Mouse (Mus musculus) midbrain, embryonic 10.5 days (tissue): Measurements from ENCODE around the gene H2-Oa. TPM values are rescaled to one million over a fixed set of nuclear protein-coding genes. Genes with fewer than 3 reads are reported as not detected.

Experiments
- DNase-seq: peaks from one replicate; pipeline ENCODE4 v3.0.0-alpha.2; 2017; ENCODE audit warnings: low spot score
- H3K27ac ChIP-seq: fragments of 300-500 bp; sonication (generic); replicated peaks from 2 replicates; pipeline ENCODE4 v1.5.1; 2016; ENCODE audit warnings: mild to moderate bottlenecking
- H3K27me3 ChIP-seq: fragments of 300-500 bp; sonication (generic); 2 replicates; pipeline ENCODE4 v1.6.1; 2016; ENCODE audit warnings: low read depth, mild to moderate bottlenecking; ENCODE audit not compliant: poor library complexity, severe bottlenecking
- H3K36me3 ChIP-seq: fragments of 300-500 bp; sonication (generic); 2 replicates; pipeline ENCODE4 v1.6.1; 2016; ENCODE audit warnings: mild to moderate bottlenecking, moderate library complexity
- H3K4me1 ChIP-seq: fragments of 300-500 bp; sonication (generic); 2 replicates; pipeline ENCODE4 v1.6.1; 2016
- H3K4me3 ChIP-seq: fragments of 300-500 bp; sonication (generic); 2 replicates; pipeline ENCODE4 v1.5.1; 2016; ENCODE audit warnings: mild to moderate bottlenecking, moderate library complexity
- H3K9me3 ChIP-seq: fragments of 300-500 bp; sonication (generic); replicated peaks from 2 replicates; pipeline ENCODE4 v1.6.1; 2016; ENCODE audit warnings: mild to moderate bottlenecking
- WGBS: fragments of 180-500 bp; shearing (Covaris S2); methylation state at CpG from one replicate; pipeline ENCODE4 v1.1.7; 2016; 5-methylcytosine and 5-hydroxymethylcytosine counted together
- polyA plus RNA-seq: library from polyadenylated mRNA; unstranded; fragments of >200 nt; fragmentation: Nextera tagmentation; extraction: Ambion mirVana; gene quantifications from 2 replicates; pipeline ENCODE4 v1.2.1, GENCODE M21; 2016

The H2-Oa gene
- polyA plus RNA-seq, 1 experiment from 2014 or later = 0.37 TPM

DNA sequence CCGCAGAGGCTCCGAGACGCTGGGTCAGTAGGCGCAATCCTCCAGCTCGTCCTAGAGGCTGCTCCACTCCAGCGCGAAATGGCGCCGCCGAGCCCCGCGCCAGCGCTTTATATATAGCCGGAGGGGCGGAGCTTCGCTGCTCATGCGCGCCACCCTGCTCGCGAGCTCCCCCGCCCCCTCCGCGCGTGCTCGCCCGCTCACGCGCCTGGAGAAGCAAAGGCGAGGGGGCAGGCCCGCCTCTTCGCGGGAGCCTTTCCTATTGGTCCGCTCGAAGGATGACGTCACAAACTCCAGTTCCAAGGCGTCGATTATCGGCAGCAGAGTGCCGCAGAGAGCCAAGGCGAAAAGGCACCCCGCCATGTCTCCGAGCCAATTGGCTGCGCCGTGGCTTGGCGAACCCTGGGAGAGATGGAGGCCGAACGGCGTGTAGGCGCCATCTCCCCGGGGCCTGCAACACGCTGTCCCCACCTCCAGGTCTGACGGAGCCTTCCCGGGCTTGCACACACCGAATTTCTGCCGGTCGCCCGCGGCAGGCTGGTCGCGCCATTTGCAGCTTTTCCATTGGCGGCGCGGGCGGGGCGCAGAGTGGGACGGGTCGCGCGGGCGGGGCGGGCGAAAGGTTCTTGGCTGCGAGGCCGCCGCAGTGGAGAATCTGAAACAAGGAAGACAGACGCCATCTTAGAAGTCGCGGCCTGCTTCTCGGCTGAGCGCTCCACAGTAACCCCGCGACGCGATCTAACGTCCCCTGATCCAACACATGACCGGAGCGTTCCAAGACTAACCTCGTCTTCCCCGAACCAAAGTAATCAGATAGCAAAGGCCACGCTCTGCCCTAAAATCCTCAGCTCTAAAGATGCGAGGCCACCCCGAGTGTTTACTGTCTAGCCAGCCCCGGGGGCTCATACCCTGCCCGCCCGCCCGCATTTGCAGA, 27.4 kb downstream of the H2-Oa start, which contains the start of gene H2-DMa:
H2-DMa (plus strand) TSS at position 293 of the 931 bp plus-strand sequence.
- Histone ChIP-seq H3K27ac (peak within 1 kb of the TSS; percentile 99), H3K4me1 (peaks cover 49% of the 10 kb centered on the region), H3K9me3 (no peaks in the 10 kb centered on the region), H3K27me3 (no peaks in the 10 kb centered on the region), H3K4me3 (peak within 1 kb of the TSS; percentile 99), H3K36me3 (peaks cover 48% of the 10 kb centered on the region)
- peak; percentile 98 for DNase-seq
- WGBS = under 1% methylated on average over 96 of the region's 96 CpGs

DNA sequence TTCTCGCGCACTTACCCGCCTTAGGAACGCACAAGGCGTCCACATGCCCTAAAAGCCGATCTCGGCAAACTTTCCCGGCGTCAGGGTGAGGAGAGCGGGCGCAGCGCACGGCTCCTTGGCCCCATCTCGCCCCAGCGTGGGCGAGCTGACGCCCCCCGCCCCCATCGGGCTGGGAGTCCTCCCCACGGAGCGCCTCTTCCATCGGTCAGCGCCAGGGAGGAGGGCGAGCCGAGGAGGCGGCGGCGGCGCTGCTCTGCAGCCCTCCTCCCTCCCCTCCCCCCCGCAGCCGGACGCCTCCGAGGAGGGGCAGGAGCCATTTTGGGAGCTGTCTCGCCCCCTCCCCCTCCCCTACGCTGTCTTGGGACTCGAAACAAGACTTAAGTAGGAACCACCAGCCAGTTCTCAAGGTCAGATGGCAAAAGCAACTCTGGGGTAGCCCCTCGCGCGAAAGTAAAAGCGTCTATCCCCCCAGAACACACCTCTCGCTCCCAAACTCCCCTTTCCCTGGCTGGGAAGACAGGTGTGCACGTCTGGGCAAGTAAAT, 28.1 kb downstream of the H2-Oa start:
- Histone ChIP-seq H3K4me1 (peaks cover 46% of the 10 kb centered on the region), H3K36me3 (peaks cover 41% of the 10 kb centered on the region), H3K27me3 (no peaks in the 10 kb centered on the region), H3K4me3 (peak overlapping the region; percentile 99), H3K9me3 (no peaks in the 10 kb centered on the region), H3K27ac (peak overlapping the region; percentile 99)
- DNase-seq = peak; percentile 91
- 0% methylated on average over 41 of the region's 42 CpGs for WGBS

DNA sequence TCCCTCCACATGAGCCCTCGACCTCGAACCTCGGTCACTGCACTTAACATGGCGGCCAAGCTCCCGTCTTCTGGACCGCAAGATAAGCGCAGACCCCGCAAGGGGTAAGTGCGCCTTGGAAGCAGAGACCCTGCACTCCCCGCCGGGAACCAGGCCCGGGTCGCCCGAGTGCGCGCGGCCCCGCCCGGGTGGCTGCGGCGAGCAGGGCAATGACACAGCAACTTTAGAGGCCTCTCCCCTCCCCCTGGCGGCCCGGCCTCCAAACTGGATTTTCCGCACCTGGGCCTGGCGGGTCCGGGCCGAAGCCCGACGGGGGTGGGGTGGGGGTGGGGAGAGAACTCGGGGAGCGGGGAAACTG, 28.7 kb downstream of the H2-Oa start:
- Histone ChIP-seq H3K27ac (peak overlapping the region; percentile 99), H3K4me3 (peak overlapping the region; percentile 99), H3K4me1 (peaks cover 41% of the 10 kb centered on the region), H3K27me3 (no peaks in the 10 kb centered on the region), H3K9me3 (no peaks in the 10 kb centered on the region), H3K36me3 (peaks cover 37% of the 10 kb centered on the region)
- no peak for DNase-seq
- WGBS = 0% methylated on average over 29 of the region's 31 CpGs

DNA sequence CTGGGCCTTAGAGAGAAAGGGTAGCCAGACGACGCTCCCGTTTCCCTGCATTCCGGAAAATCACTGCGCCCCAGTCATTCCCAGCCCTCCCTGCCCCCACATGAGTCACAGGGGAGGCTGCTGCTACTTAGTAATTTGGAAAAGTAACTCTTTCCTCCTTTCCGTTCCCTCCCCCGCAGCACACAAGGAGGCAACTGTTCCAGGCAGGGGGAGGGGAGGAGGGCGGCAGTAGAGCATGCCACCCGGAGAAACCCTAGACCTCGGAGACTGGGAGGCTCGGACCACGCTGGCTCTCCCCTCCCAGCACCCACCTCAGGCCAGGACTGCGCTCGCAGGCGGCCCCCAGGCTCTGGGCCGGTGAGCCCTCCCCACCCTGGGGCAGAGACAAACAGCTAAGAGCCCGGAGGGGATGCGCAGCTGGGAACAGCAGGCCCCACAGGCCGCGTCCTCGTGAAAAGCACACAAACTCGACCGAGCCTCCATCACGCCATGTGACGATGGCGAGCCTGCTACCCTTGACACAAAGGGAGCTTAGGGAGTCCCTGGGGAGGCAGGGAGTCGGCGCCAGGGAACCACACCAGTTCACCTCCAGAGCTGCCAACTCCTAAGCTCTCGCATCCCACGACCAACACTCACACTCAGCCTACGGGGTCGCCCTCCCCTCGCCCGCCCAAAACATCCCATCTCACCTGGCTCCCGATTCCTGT, 29.2 kb downstream of the H2-Oa start:
- WGBS = under 1% methylated on average over 34 of the region's 35 CpGs
- DNase-seq = peak; percentile 87
- Histone ChIP-seq H3K9me3 (no peaks in the 10 kb centered on the region), H3K4me3 (peak overlapping the region; percentile 99), H3K27me3 (no peaks in the 10 kb centered on the region), H3K27ac (peak overlapping the region; percentile 99), H3K4me1 (peaks cover 36% of the 10 kb centered on the region), H3K36me3 (peaks cover 37% of the 10 kb centered on the region)

DNA sequence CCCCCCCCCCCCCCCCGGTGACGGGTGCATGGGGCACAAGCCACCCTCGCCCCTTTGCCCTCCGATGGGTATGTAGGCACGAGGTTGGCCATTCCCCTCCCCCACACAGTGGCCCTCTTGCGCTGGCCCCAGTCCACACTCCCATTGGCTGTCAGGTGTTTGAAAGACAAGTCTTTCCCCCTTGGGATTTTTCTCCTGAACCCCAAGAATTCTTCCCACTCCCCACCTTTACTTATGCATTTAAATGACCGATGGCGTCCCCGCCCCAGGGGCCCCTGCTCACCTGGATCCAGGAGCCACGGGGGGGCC, 29.7 kb downstream of the H2-Oa start:
- H3K4me1 ChIP-seq = peaks cover 32% of the 10 kb centered on the region
- peak overlapping the region; percentile 99 for H3K27ac ChIP-seq
- no peaks in the 10 kb centered on the region for H3K9me3 ChIP-seq
- 0% methylated on average over 10 of the region's 10 CpGs for WGBS
- peaks cover 33% of the 10 kb centered on the region for H3K36me3 ChIP-seq
- DNase-seq = no peak
- H3K27me3 ChIP-seq = no peaks in the 10 kb centered on the region
- H3K4me3 ChIP-seq = peak overlapping the region; percentile 99

DNA sequence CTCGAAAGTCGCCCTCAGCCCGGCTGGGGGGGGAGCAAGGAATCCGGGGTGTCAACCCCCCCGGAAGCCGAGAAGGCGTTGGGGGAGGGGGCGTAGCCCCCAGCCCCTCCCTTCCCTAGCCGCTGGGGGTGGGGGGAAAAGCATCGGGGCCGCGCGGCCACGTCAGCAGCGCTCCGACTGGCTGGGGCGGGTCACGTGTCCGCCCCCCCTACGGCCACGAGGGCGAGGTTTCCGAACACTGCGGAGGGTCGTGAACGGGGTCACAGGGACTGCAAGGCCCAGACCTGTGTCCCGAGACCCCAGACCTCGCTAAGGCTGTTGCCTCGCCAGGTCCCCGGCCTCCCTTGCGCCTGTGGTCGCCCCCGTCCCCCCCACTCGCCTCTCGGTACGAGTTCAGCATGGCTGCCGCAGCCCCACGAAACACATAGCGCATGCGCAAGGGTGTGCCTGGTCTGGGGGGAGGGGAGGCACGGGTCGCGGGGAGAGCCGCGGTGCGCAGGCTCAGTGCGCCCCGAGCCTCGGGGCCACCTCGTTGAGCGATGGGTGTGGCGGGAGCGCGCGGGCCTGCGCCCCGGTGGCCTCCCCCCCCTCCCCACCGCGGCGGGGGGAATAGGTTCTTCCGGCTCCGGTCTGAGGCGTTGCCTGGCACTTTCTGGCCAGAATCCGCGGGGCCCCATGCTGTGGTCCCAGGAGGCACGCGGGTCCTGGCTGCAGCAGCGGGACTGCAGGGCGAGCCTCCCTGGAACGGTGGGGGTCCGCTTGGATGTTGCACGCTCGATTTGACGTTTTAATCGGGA, 30.2 kb downstream of the H2-Oa start, which contains the start of gene Brd2:
Brd2 (minus strand) TSS at position 447 of the 797 bp plus-strand sequence.
- Histone ChIP-seq H3K27me3 (0 out of 2 replicates have a peak, but pooled peaks cover 4% of the 10 kb centered on the region), H3K4me1 (peaks cover 32% of the 10 kb centered on the region), H3K4me3 (peak within 1 kb of the TSS; percentile 99), H3K36me3 (peaks cover 27% of the 10 kb centered on the region), H3K9me3 (no peaks in the 10 kb centered on the region), H3K27ac (peak within 1 kb of the TSS; percentile 99)
- peak; percentile 98 for DNase-seq
- under 1% methylated on average over 70 of the region's 75 CpGs for WGBS

DNA sequence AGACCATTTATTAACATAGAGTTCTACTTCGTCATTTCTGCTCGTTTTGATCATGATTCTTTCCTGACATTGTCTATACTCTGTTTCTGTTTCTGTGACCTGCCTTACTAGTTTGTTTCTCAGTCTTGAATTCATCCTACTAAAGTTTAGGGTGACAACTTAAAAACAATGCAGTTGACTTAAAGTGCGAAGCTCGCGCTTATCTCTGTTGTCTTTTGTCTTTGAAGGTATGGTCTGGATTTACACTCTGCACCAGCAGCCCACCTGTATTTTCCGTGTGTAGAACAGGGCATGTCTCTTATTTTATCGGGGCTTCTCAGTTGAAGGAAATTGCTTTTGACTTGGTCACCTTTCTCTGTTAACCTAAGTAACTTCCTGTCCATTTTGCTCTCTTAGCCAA, 31.0 kb downstream of the H2-Oa start:
- Histone ChIP-seq H3K4me1 (peaks cover 35% of the 10 kb centered on the region), H3K9me3 (no peaks in the 10 kb centered on the region), H3K4me3 (peak overlapping the region; percentile 99), H3K27me3 (peaks cover 10% of the 10 kb centered on the region; the same call in 1 of the 2 replicates), H3K27ac (peak overlapping the region; percentile 99), H3K36me3 (peaks cover 20% of the 10 kb centered on the region)
- whole genome bisulfite sequencing = 3% methylated on average over 7 of the region's 7 CpGs
- DNase-seq = no peak

DNA sequence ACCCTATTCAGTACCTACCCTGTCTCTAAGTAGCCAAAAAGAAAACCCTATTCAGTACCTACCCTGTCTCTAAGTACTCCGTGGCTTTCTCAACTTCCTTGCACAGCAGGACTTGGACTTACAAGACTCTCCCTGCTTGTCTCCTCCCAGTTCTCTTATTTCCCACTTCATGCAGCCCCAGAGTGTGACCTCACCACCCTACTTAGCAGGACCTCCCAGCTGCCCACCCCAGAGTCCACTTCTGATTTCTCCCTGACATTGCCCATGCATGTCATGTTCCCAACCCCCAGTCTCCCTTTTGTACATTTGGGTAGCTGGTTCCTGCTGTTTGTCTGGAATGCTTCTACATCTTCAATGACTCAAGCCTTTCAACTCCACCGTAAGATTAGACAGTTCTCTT, 31.4 kb downstream of the H2-Oa start:
- peaks cover 39% of the 10 kb centered on the region for H3K4me1 ChIP-seq
- DNase-seq = peak; percentile 39
- H3K4me3 ChIP-seq = peak overlapping the region; percentile 99
- peaks cover 16% of the 10 kb centered on the region for H3K36me3 ChIP-seq
- H3K27me3 ChIP-seq = peaks cover 14% of the 10 kb centered on the region; the same call in 1 of the 2 replicates
- 18% methylated on average over 2 of the region's 2 CpGs for WGBS
- no peaks in the 10 kb centered on the region for H3K9me3 ChIP-seq
- H3K27ac ChIP-seq = peak overlapping the region; percentile 99

DNA sequence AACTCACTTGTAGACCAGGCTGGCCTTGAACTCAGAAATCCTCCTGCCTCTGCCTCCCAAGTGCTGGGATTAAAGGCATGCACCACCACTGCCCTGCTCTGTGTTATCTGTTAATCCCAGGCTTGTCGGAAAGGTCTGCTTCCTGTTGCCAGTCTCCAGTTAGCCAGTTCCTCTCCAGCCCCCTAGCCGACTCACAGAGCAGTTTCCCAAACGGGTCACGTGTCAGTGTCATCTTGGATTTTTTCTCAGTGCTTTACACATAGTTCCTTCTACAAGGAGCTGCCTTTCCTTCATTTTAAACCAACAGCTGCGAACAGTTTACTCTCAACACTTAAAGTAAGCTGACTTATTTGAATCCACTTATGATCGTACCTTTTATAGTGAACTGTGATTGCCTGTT, 32.5 kb downstream of the H2-Oa start:
- Histone ChIP-seq H3K27ac (no peak overlapping the region), H3K9me3 (no peaks in the 10 kb centered on the region), H3K4me3 (no peak overlapping the region), H3K36me3 (peaks cover 8% of the 10 kb centered on the region; the same call in 1 of the 2 replicates), H3K27me3 (peaks cover 26% of the 10 kb centered on the region), H3K4me1 (peaks cover 49% of the 10 kb centered on the region)
- no peak for DNase-seq
- WGBS = 88% methylated on average over 6 of the region's 6 CpGs

DNA sequence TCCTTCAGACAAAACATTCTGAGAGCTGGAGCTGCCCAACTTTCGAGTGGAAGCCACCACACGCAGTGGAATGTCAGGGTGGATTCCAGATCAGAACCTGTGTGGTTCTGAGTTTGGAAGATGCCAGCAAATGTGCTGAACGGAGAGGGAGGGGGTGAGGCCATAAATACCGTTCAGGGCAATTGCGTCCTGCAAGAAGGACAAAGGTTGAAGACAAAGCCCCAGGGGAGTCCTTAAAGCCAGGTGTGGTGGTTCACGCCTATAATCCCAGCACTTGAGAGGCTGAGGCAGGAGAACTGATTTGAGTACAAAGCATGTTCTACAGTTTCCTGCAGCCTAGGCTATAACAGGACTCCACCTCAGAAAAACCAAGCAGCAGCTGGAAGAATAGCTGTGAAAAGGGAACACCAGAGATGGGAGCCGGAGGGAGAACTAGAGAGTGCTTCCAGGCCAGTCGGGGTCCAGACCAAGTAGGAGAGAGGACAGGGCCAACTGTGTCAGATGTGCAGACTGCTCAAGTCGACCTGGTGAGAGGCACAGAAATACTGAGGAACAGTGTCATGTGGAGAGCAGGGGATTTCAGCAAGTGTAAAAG, 34.8 kb downstream of the H2-Oa start:
- Histone ChIP-seq H3K27ac (no peak overlapping the region), H3K4me3 (peak overlapping the region; percentile 8; the same call in 1 of the 2 replicates), H3K36me3 (peaks cover 8% of the 10 kb centered on the region; the same call in 1 of the 2 replicates), H3K4me1 (peaks cover 54% of the 10 kb centered on the region), H3K9me3 (no peaks in the 10 kb centered on the region), H3K27me3 (peaks cover 26% of the 10 kb centered on the region)
- WGBS = 64% methylated on average over 9 of the region's 9 CpGs
- DNase-seq = no peak

DNA sequence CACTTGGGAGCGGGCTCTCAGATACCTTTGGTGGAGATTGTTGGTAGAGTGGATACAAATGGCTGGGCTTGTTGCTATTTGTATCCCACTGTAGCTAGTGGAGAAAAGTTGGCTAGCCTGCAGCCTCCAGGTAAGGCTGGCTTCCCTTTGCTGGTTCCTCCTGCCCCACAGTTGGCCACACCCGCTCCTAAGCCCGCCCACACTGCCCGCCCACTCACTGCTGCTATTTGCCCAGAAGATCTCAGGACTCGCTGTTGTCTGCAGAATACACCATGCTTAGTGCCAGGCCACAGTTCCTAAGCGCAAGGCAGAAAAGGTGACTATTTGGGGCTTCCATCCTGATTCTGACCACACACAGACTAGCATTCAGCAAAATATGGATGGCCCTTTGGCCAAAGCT, 35.3 kb downstream of the H2-Oa start:
- no peak overlapping the region for H3K27ac ChIP-seq
- WGBS = 21% methylated on average over 6 of the region's 6 CpGs
- DNase-seq = no peak

More for the DNA sequence above, 35.3 kb downstream of the H2-Oa start:
- Histone ChIP-seq H3K27me3 (peaks cover 26% of the 10 kb centered on the region), H3K4me3 (peak overlapping the region; percentile 8; the same call in 1 of the 2 replicates), H3K36me3 (peaks cover 8% of the 10 kb centered on the region; the same call in 1 of the 2 replicates), H3K4me1 (peaks cover 52% of the 10 kb centered on the region), H3K9me3 (no peaks in the 10 kb centered on the region)
